Mouse (Mus musculus) liver, postnatal 0 days (tissue): Measurements from ENCODE around the gene Hsph1.

ENCODE experiments used
- CTCF ChIP-seq: sonication (generic); IDR thresholded peaks from 2 replicates; pipeline ENCODE4 v1.5.1; 2016; ENCODE audit warnings: antibody characterized with exemption, low read depth
- EP300 ChIP-seq: IDR thresholded peaks from 2 replicates; pipeline ENCODE4 v1.6.1; 2016; ENCODE audit warnings: antibody characterized with exemption, low read depth, mild to moderate bottlenecking

GRCm38 (mm10) chr5:149607083-149607720, 29.0 kb downstream of the Hsph1 start:
- TF ChIP-seq CTCF (no peak), EP300 (no peak)
